ENCODE assay signal across 24 mouse cellular contexts in the genomic region with DNA sequence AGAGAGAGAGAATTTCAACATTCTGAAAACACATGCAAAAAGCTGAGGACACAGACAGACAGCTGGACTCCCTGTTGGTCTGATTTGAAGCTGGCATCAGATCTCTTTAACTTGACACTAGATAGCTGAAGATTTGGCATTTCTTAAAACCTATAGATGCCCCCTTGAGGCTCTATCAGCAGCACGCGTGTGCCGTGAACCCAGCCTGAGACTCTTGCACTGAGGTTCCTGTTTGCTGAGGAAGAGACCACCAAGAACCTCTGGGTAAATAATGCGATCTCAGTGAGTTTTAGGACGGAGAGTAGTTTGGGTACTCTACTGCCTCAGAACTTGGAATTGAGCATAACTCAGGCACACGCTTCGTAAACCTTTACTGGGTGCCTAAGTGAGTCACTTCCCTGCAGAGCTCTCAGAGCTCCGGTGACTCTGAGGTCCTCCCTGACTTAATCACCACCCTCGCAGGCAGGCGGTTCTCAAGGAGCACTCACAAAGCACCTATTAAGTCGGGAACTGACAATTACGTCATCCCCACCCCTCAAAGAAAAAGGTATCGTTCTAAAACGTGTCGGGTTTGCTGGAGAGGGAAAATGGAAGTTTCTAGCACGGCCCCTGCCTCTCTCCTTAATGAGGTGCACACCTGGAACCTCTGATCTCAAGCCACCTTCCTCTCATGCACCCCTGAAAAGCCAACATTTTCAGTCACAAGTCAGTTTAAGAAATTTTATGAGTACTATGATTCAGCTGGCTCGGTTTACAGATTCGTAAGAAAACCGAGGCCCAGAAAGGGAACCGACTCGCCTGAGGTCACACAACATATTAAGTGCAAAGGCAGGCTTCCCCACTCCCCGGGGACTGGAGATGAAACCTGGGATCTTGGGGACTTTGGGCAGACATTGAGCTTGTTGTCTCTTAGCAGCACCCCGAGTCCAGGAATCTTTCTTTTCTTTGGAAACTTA.
DNase-seq lines count a peak whose midpoint lies in the region; ATAC-seq and TF ChIP-seq lines count a peak whose summit lies in the region.
"Had no signal": no experiment of that assay in that cellular context is flagged by ENCODE, and none has a peak within 500 bp of the region (broad histone marks: within the 10 kb centered on the region; RNA-seq: fewer than 3 reads in every experiment).

No protein-coding gene starts in this region.

- ATAC-seq in lung, embryonic 16.5 days (ENCODE audit: low read depth), result peak; percentile 52
- ATAC-seq in stomach, postnatal 0 days (ENCODE audit: low FRiP score, low TSS enrichment), result no peak
- ATAC-seq: forebrain, postnatal 0 days; hindbrain, embryonic 16.5 days; intestine, embryonic 16.5 days had no signal

- H3K27me3 ChIP-seq in limb, embryonic 10.5 days (ENCODE audit: low read depth, poor library complexity, severe bottlenecking), result no peaks in the 10 kb centered on the region
- no peaks in the 10 kb centered on the region for H3K27me3 ChIP-seq in lung, embryonic 16.5 days (ENCODE audit: control insufficient read depth, insufficient read depth, low read depth, low read length)
- no peaks in the 10 kb centered on the region for H3K27me3 ChIP-seq in stomach, postnatal 0 days (ENCODE audit: control insufficient read depth, insufficient read depth, low read length)
- no peaks in the 10 kb centered on the region for H3K27me3 ChIP-seq in cerebellum, adult 2 months (ENCODE audit: control insufficient read depth, insufficient read depth, low read length)
- H3K27me3 ChIP-seq in forebrain, embryonic 10.5 days (ENCODE audit: poor library complexity, severe bottlenecking), result 0 out of 2 replicates have a peak, but pooled peaks cover 16% of the 10 kb centered on the region
- H3K27me3 ChIP-seq: heart, embryonic 12.5 days; midbrain, embryonic 12.5 days had no signal

- no peak for TF ChIP-seq EP300 in stomach, postnatal 0 days (optimal IDR thresholded peaks at IDR 0.05)

- no peaks in the 10 kb centered on the region for H3K36me3 ChIP-seq in limb, embryonic 10.5 days
- H3K36me3 ChIP-seq in lung, embryonic 16.5 days (ENCODE audit: control insufficient read depth, insufficient read depth, low read length), result no peaks in the 10 kb centered on the region
- H3K36me3 ChIP-seq in stomach, postnatal 0 days (ENCODE audit: control insufficient read depth, insufficient read depth, low read length), result no peaks in the 10 kb centered on the region
- no peaks in the 10 kb centered on the region for H3K36me3 ChIP-seq in forebrain, embryonic 10.5 days (replicated peaks)
- H3K36me3 ChIP-seq: embryonic facial prominence, embryonic 10.5 days; heart, embryonic 12.5 days; hindbrain, embryonic 10.5 days; midbrain, embryonic 12.5 days had no signal

- no peak overlapping the region for H3K4me3 ChIP-seq in limb, embryonic 10.5 days
- no peak overlapping the region for H3K4me3 ChIP-seq in lung, embryonic 16.5 days (ENCODE audit: low read length)
- H3K4me3 ChIP-seq in stomach, postnatal 0 days (ENCODE audit: low read depth, low read length), result no peak overlapping the region
- H3K4me3 ChIP-seq in cerebellum, adult 2 months (replicated peaks; ENCODE audit: insufficient read depth, low read depth, low read length), result no peak overlapping the region
- no peak overlapping the region for H3K4me3 ChIP-seq in forebrain, embryonic 10.5 days
- H3K4me3 ChIP-seq: embryonic facial prominence, embryonic 10.5 days; heart, embryonic 12.5 days; hindbrain, embryonic 10.5 days; midbrain, embryonic 12.5 days had no signal

- H3K4me2 ChIP-seq in lung, embryonic 16.5 days (ENCODE audit: low read depth, low read length), result no peak overlapping the region
- H3K4me2 ChIP-seq in stomach, postnatal 0 days (replicated peaks; ENCODE audit: low read depth), result no peak overlapping the region
- H3K4me2 ChIP-seq: heart, embryonic 12.5 days; midbrain, embryonic 12.5 days had no signal

- DNase-seq in right cerebral cortex, adult 18-20 months, result peak; percentile 17
- DNase-seq in right cerebral cortex, adult 2 months (ENCODE audit: low spot score in 2 of 2), result no peak
- DNase-seq in limb, embryonic 10.5 days (ENCODE audit: low spot score), result no peak
- no peak for DNase-seq in stomach, postnatal 0 days (ENCODE audit: low spot score)
- no peak for DNase-seq in cerebellum, adult 2 months
- no peak for DNase-seq in forebrain, embryonic 10.5 days (ENCODE audit: extremely low spot score, low spot score)
- DNase-seq: adrenal gland, postnatal 14 days; cerebellum, postnatal 10 days; forebrain, postnatal 0 days; gastrocnemius, postnatal 25 days; heart, adult 18-20 months; heart, postnatal 10 days; kidney, postnatal 36 days; retina, postnatal 1 day; right cerebral cortex, postnatal 4 days; thymus, adult 18-20 months; thymus, postnatal 36 days had no signal

- H3K9ac ChIP-seq in lung, embryonic 16.5 days (ENCODE audit: low read length), result no peak overlapping the region
- no peak overlapping the region for H3K9ac ChIP-seq in stomach, postnatal 0 days (ENCODE audit: low read length)
- H3K9ac ChIP-seq: forebrain, postnatal 0 days; heart, embryonic 12.5 days; midbrain, embryonic 12.5 days had no signal

- TF ChIP-seq POLR2A in cerebellum, adult 2 months (IDR thresholded peaks at IDR 0.05; ENCODE audit: borderline replicate concordance, insufficient read depth, low read length), result no peak

- no peaks in the 10 kb centered on the region for H3K9me3 ChIP-seq in limb, embryonic 10.5 days (replicated peaks)
- H3K9me3 ChIP-seq in lung, embryonic 16.5 days (ENCODE audit: control insufficient read depth, low read length), result no peaks in the 10 kb centered on the region
- H3K9me3 ChIP-seq in stomach, postnatal 0 days (ENCODE audit: control insufficient read depth, low read length), result no peaks in the 10 kb centered on the region
- H3K9me3 ChIP-seq in forebrain, embryonic 10.5 days, result no peaks in the 10 kb centered on the region
- H3K9me3 ChIP-seq: embryonic facial prominence, embryonic 10.5 days; heart, embryonic 12.5 days; hindbrain, embryonic 10.5 days; midbrain, embryonic 12.5 days had no signal

- H3K27ac ChIP-seq in limb, embryonic 10.5 days, result peak overlapping the region; percentile 16; the same call in 1 of the 2 replicates
- no peak overlapping the region for H3K27ac ChIP-seq in lung, embryonic 16.5 days (ENCODE audit: low read length)
- 0 out of 2 replicates have a peak overlapping the region, but pooled peaks have one; percentile 24 for H3K27ac ChIP-seq in stomach, postnatal 0 days (replicated peaks)
- no peak overlapping the region for H3K27ac ChIP-seq in cerebellum, adult 2 months (ENCODE audit: insufficient read depth, low read length)
- no peak overlapping the region for H3K27ac ChIP-seq in forebrain, embryonic 10.5 days
- H3K27ac ChIP-seq: embryonic facial prominence, embryonic 10.5 days; hindbrain, embryonic 10.5 days; midbrain, embryonic 12.5 days had no signal

- H3K4me1 ChIP-seq in limb, embryonic 10.5 days, result peaks cover 66% of the 10 kb centered on the region
- peaks cover 11% of the 10 kb centered on the region; the same call in 1 of the 2 replicates for H3K4me1 ChIP-seq in lung, embryonic 16.5 days (replicated peaks; ENCODE audit: control insufficient read depth, insufficient read depth, low read length)
- H3K4me1 ChIP-seq in stomach, postnatal 0 days (replicated peaks; ENCODE audit: control insufficient read depth, insufficient read depth), result no peaks in the 10 kb centered on the region
- H3K4me1 ChIP-seq in cerebellum, adult 2 months (ENCODE audit: control insufficient read depth, insufficient read depth, low read length), result no peaks in the 10 kb centered on the region
- peaks cover 29% of the 10 kb centered on the region for H3K4me1 ChIP-seq in forebrain, embryonic 10.5 days
- H3K4me1 ChIP-seq: midbrain, embryonic 12.5 days had no signal

- TF ChIP-seq CTCF in stomach, postnatal 0 days (IDR thresholded peaks at IDR 0.05; ENCODE audit: low read depth), result no peak
- TF ChIP-seq CTCF in cerebellum, adult 2 months (IDR thresholded peaks at IDR 0.05; ENCODE audit: borderline replicate concordance, insufficient read depth, low read depth, low read length), result no peak

- 71% methylated on average over 23 of the region's 23 CpGs for WGBS in limb, embryonic 10.5 days
- WGBS in lung, embryonic 16.5 days, result 54% methylated on average over 23 of the region's 23 CpGs
- WGBS in stomach, postnatal 0 days, result 65% methylated on average over 23 of the region's 23 CpGs
- 77% methylated on average over 23 of the region's 23 CpGs for WGBS in cerebellum, adult 2 months
- WGBS in forebrain, embryonic 10.5 days, result 70% methylated on average over 23 of the region's 23 CpGs

Comparison
In these comparisons a context has a peak if more than half of its experiments do, and no peak if none do; other contexts are left out.
1. H3K27ac ChIP-seq: peak in limb, embryonic 10.5 days (single experiment) and stomach, postnatal 0 days (single experiment); none in lung, embryonic 16.5 days (single experiment), cerebellum, adult 2 months (single experiment) and forebrain, embryonic 10.5 days (single experiment).